Comparison of ENCODE assay signal across 9 mouse cellular contexts in the genomic region with DNA sequence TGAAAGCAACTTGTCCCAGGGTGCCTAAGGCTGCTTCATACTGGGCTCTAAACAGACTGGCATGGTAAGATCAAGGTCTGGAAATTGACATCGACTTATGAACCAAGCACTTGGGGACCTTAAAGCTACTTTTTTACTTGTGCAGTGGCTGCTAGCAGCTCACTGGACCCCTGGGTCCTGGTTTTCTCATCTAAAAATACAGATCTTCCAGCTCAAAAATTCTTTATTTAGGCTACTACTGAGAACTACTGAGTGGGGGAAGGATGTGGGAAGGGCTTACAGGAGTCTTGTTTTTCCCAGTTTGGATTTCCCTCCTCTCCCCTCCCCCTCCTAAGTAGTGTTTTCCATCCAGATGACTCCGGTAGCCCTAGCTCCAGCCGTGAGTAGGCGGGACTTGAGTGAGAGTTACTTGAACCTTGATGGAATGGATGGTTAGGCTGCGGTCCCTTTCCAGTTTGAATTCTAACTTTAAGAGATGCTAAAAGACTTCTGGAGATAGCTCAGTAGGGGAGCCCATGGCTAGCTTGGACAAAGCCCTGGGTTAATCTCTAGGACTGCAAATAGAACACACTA. TPM values are rescaled to one million over a fixed set of nuclear protein-coding genes. Genes with fewer than 3 reads are reported as not detected.
DNase-seq lines count a peak whose midpoint lies in the region; ATAC-seq and TF ChIP-seq lines count a peak whose summit lies in the region.
"Had no signal": no experiment of that assay in that cellular context is flagged by ENCODE, and none has a peak within 500 bp of the region (broad histone marks: within the 10 kb centered on the region; RNA-seq: fewer than 3 reads in every experiment).

No protein-coding gene starts in this region.

- no peak for TF ChIP-seq EP300 in lung, postnatal 0 days (IDR thresholded peaks at IDR 0.05)

- TF ChIP-seq POLR2A in limb, embryonic 14.5 days (IDR thresholded peaks at IDR 0.05; ENCODE audit: borderline replicate concordance, extremely low read depth, insufficient read depth, insufficient read length): no peak

- intact Hi-C loops in left cerebral cortex, postnatal 14 days (cut with DNase I): no loop called here

- H3K27ac ChIP-seq in lung, embryonic 15.5 days: no peak overlapping the region
- H3K27ac ChIP-seq in lung, postnatal 0 days (ENCODE audit: low read length): no peak overlapping the region
- H3K27ac ChIP-seq in brown adipose tissue, adult 24 weeks (replicated peaks; ENCODE audit: low read depth, low read length): 0 out of 2 replicates have a peak overlapping the region, but pooled peaks have one; percentile 11
- H3K27ac ChIP-seq in limb, embryonic 14.5 days (replicated peaks; ENCODE audit: low read depth, low read length): no peak overlapping the region
- H3K27ac ChIP-seq: macrophage had no signal

- no peak overlapping the region for H3K9ac ChIP-seq in lung, embryonic 15.5 days
- H3K9ac ChIP-seq in lung, postnatal 0 days (replicated peaks; ENCODE audit: low read depth): no peak overlapping the region
- no peak overlapping the region for H3K9ac ChIP-seq in limb, embryonic 14.5 days (ENCODE audit: low read depth, low read length, severe bottlenecking)

- H3K27me3 ChIP-seq in lung, embryonic 15.5 days: no peaks in the 10 kb centered on the region
- H3K27me3 ChIP-seq in lung, postnatal 0 days (replicated peaks; ENCODE audit: insufficient read depth, low read length): no peaks in the 10 kb centered on the region
- no peaks in the 10 kb centered on the region for H3K27me3 ChIP-seq in limb, embryonic 14.5 days (ENCODE audit: control insufficient read depth, insufficient read depth, low read length)

- WGBS in lung, embryonic 15.5 days: 14% methylated on average over 5 of the region's 5 CpGs
- WGBS in lung, postnatal 0 days: 19% methylated on average over 5 of the region's 5 CpGs
- 8% methylated on average over 5 of the region's 5 CpGs for WGBS in limb, embryonic 14.5 days

- H3K4me1 ChIP-seq in lung, embryonic 15.5 days: peaks cover 12% of the 10 kb centered on the region; the same call in 1 of the 2 replicates
- no peaks in the 10 kb centered on the region for H3K4me1 ChIP-seq in lung, postnatal 0 days (ENCODE audit: insufficient read depth, low read depth, low read length)
- peaks cover 15% of the 10 kb centered on the region for H3K4me1 ChIP-seq in brown adipose tissue, adult 24 weeks (ENCODE audit: control insufficient read depth, insufficient read depth, insufficient read length, low read length)
- peaks cover 14% of the 10 kb centered on the region for H3K4me1 ChIP-seq in limb, embryonic 14.5 days (ENCODE audit: control insufficient read depth, insufficient read depth, low read length)

- DNase-seq in lung, postnatal 0 days (ENCODE audit: low spot score): no peak
- peak; percentile 65 for DNase-seq in forelimb bud, embryonic 11.5 days (ENCODE audit: low read depth, low spot score)
- DNase-seq in limb, embryonic 14.5 days (ENCODE audit: low spot score): no peak
- no peak for DNase-seq in testis, postnatal 10 days (ENCODE audit: low spot score)
- no peak for DNase-seq in left cerebral cortex, postnatal 14 days (ENCODE audit: low spot score in 2 of 2)
- DNase-seq: cerebellum, adult 18-20 months had no signal

- H3K9me3 ChIP-seq in lung, embryonic 15.5 days: no peaks in the 10 kb centered on the region
- H3K9me3 ChIP-seq in lung, postnatal 0 days (ENCODE audit: low read length): no peaks in the 10 kb centered on the region
- no peaks in the 10 kb centered on the region for H3K9me3 ChIP-seq in limb, embryonic 14.5 days (ENCODE audit: control insufficient read depth, low read length)

- H3K36me3 ChIP-seq in lung, embryonic 15.5 days: no peaks in the 10 kb centered on the region
- H3K36me3 ChIP-seq in lung, postnatal 0 days (ENCODE audit: insufficient read depth, low read length): no peaks in the 10 kb centered on the region
- H3K36me3 ChIP-seq in limb, embryonic 14.5 days (ENCODE audit: control insufficient read depth, insufficient read depth, low read length): no peaks in the 10 kb centered on the region

- ATAC-seq in lung, embryonic 15.5 days (ENCODE audit: borderline replicate concordance, extremely low read depth, low FRiP score, low TSS enrichment): 0 out of 2 replicates have a peak, but pooled peaks have one; percentile 55
- no peak for ATAC-seq in lung, postnatal 0 days
- ATAC-seq in limb, embryonic 14.5 days (ENCODE audit: low FRiP score, low read depth): peak; percentile 55; the same call in 1 of the 2 replicates

- no peak overlapping the region for H3K4me3 ChIP-seq in lung, embryonic 15.5 days
- no peak overlapping the region for H3K4me3 ChIP-seq in lung, postnatal 0 days (ENCODE audit: low read depth, low read length)
- no peak overlapping the region for H3K4me3 ChIP-seq in brown adipose tissue, adult 24 weeks (ENCODE audit: insufficient read depth, low read depth, low read length)
- H3K4me3 ChIP-seq in limb, embryonic 14.5 days (replicated peaks; ENCODE audit: low read length): no peak overlapping the region

- TF ChIP-seq CTCF in lung, postnatal 0 days (IDR thresholded peaks at IDR 0.05): no peak

- no peak overlapping the region for H3K4me2 ChIP-seq in lung, embryonic 15.5 days
- no peak overlapping the region for H3K4me2 ChIP-seq in lung, postnatal 0 days (replicated peaks; ENCODE audit: low read depth, low read length)
- peak overlapping the region; percentile 15; the same call in 1 of the 2 replicates for H3K4me2 ChIP-seq in limb, embryonic 14.5 days (replicated peaks; ENCODE audit: low read depth, low read length, severe bottlenecking)

RNA-seq across cellular contexts. Expression of a gene that starts 11.5 kb away (rescaled TPM):
- polyA plus RNA-seq in lung, embryonic 15.5 days (2015; fragmentation: Nextera tagmentation; extraction: Ambion mirVana): 15.1 and 16.6 TPM in 2 replicates
- polyA plus RNA-seq in lung, postnatal 0 days (2015; fragmentation: Nextera tagmentation; extraction: Ambion mirVana): 6.1 and 6.5 TPM in 2 replicates
- 72.4 and 81.8 TPM in 2 replicates for polyA plus RNA-seq in brown adipose tissue, adult 24 weeks (2012; ENCODE audit: insufficient read depth, insufficient read length, missing spikeins)
- polyA plus RNA-seq in limb, embryonic 14.5 days (2012; rRNA removed): 19.3 and 31.9 TPM in 2 replicates
- 10.3 and 13.8 TPM in 2 replicates for polyA plus RNA-seq in limb, embryonic 14.5 days (2014; fragmentation: Nextera tagmentation; extraction: Ambion mirVana)
- 1 to 10 TPM; 1.8 to 2.3 TPM for total RNA-seq in left cerebral cortex, postnatal 14 days (2021)

RNA-seq across cellular contexts. Expression of a gene that starts 26.9 kb away (rescaled TPM):
- 396 and 422 TPM in 2 replicates for polyA plus RNA-seq in lung, embryonic 15.5 days (2015; fragmentation: Nextera tagmentation; extraction: Ambion mirVana)
- 639 and 649 TPM in 2 replicates for polyA plus RNA-seq in lung, postnatal 0 days (2015; fragmentation: Nextera tagmentation; extraction: Ambion mirVana)
- polyA plus RNA-seq in brown adipose tissue, adult 24 weeks (2012; ENCODE audit: insufficient read depth, insufficient read length, missing spikeins): 52.7 and 66.3 TPM in 2 replicates
- 199 and 250 TPM in 2 replicates for polyA plus RNA-seq in limb, embryonic 14.5 days (2012; rRNA removed)
- polyA plus RNA-seq in limb, embryonic 14.5 days (2014; fragmentation: Nextera tagmentation; extraction: Ambion mirVana): 221 and 260 TPM in 2 replicates
- 100 to 1,000 TPM; 240 to 243 TPM for total RNA-seq in left cerebral cortex, postnatal 14 days (2021)

RNA-seq across cellular contexts. Expression of a gene that starts 54.0 kb away (rescaled TPM):
- polyA plus RNA-seq in lung, embryonic 15.5 days (2015; fragmentation: Nextera tagmentation; extraction: Ambion mirVana): 16.6 and 19.0 TPM in 2 replicates
- polyA plus RNA-seq in lung, postnatal 0 days (2015; fragmentation: Nextera tagmentation; extraction: Ambion mirVana): 0.56 and 0.87 TPM in 2 replicates
- not detected in 2 replicates for polyA plus RNA-seq in brown adipose tissue, adult 24 weeks (2012; ENCODE audit: insufficient read depth, insufficient read length, missing spikeins)
- 16.2 and 19.2 TPM in 2 replicates for polyA plus RNA-seq in limb, embryonic 14.5 days (2012; rRNA removed)
- polyA plus RNA-seq in limb, embryonic 14.5 days (2014; fragmentation: Nextera tagmentation; extraction: Ambion mirVana): 7.2 and 9.6 TPM in 2 replicates
- total RNA-seq in left cerebral cortex, postnatal 14 days (2021): under 1 TPM; 0.42 to 0.82 TPM
